Mouse (Mus musculus) embryonic facial prominence, embryonic 13.5 days (tissue): ENCODE measurements at regions not wholly inside any gene's neighbourhood (a gene's known extent, or its start where the extent isn't known, plus 50 kb on each side); places are given as distances from the start of the nearest gene placed in this dataset.
A peak's percentile ranks its signal among the peaks of the same experiment; 100 is the strongest.

Experiments used
- ATAC-seq: fragments of 200-750 bp; cut with Nextera tagmentation; 2 replicates; pipeline ENCODE4 v1.8.0; 2017; ENCODE audit warnings: low read depth; ENCODE audit not compliant: insufficient number of reproducible peaks, insufficient read depth, low FRiP score, low TSS enrichment
- H3K27ac ChIP-seq: fragments of 300-500 bp; sonication (generic); 2 replicates; pipeline ENCODE4 v1.5.1; 2015; ENCODE audit warnings: moderate library complexity, mild to moderate bottlenecking, inconsistent platforms
- H3K27me3 ChIP-seq: fragments of 300-500 bp; sonication (generic); 2 replicates; pipeline ENCODE4 v1.6.1; 2015; ENCODE audit warnings: mild to moderate bottlenecking, inconsistent platforms
- H3K36me3 ChIP-seq: fragments of 300-500 bp; sonication (generic); 2 replicates; pipeline ENCODE4 v1.6.1; 2015; ENCODE audit warnings: mild to moderate bottlenecking, inconsistent platforms
- H3K4me1 ChIP-seq: fragments of 300-500 bp; sonication (generic); 2 replicates; pipeline ENCODE4 v1.6.1; 2015; ENCODE audit warnings: inconsistent platforms
- H3K4me2 ChIP-seq: fragments of 300-500 bp; sonication (generic); 2 replicates; pipeline ENCODE4 v1.6.1; 2015; ENCODE audit warnings: moderate library complexity, mild to moderate bottlenecking, inconsistent platforms
- H3K4me3 ChIP-seq: fragments of 300-500 bp; sonication (generic); 2 replicates; pipeline ENCODE4 v1.5.1; 2015; ENCODE audit warnings: mild to moderate bottlenecking, inconsistent platforms
- H3K9ac ChIP-seq: fragments of 300-500 bp; sonication (generic); 2 replicates; pipeline ENCODE4 v1.6.1; 2015; ENCODE audit warnings: mild to moderate bottlenecking, inconsistent platforms
- H3K9me3 ChIP-seq: fragments of 300-500 bp; sonication (generic); 2 replicates; pipeline ENCODE4 v1.6.1; 2016; ENCODE audit warnings: inconsistent platforms
- WGBS: fragments of 180-500 bp; shearing (Covaris S2); methylation state at CpG from one replicate; pipeline ENCODE4 v1.1.7; 2015; ENCODE audit warnings: mixed read lengths; 5-methylcytosine and 5-hydroxymethylcytosine counted together

- Histone ChIP-seq H3K4me2 (no peak overlapping the region), H3K27ac (no peak overlapping the region), H3K36me3 (no peaks in the 10 kb centered on the region), H3K4me1 (peaks cover 18% of the 10 kb centered on the region), H3K9me3 (peaks cover 1% of the 10 kb centered on the region; the same call in 1 of the 2 replicates), H3K9ac (no peak overlapping the region), H3K4me3 (no peak overlapping the region), H3K27me3 (peaks cover 3% of the 10 kb centered on the region; the same call in 1 of the 2 replicates)
- ATAC-seq = no peak
- 85% methylated on average over 16 of the region's 16 CpGs for WGBS
Observed at GRCm38 (mm10) chr1:92313001-92313597, 117.6 kb upstream of the Hdac4 start.

- no peak overlapping the region for H3K4me3 ChIP-seq
- peaks cover under 1% of the 10 kb centered on the region; the same call in 1 of the 2 replicates for H3K4me1 ChIP-seq
- 63% methylated on average over 2 of the region's 2 CpGs for WGBS
- H3K9ac ChIP-seq = no peak overlapping the region
- no peaks in the 10 kb centered on the region for H3K36me3 ChIP-seq
- no peak for ATAC-seq
- H3K9me3 ChIP-seq = peaks cover 8% of the 10 kb centered on the region
- no peaks in the 10 kb centered on the region for H3K27me3 ChIP-seq
- no peak overlapping the region for H3K27ac ChIP-seq
- no peak overlapping the region for H3K4me2 ChIP-seq
Observed at GRCm38 (mm10) chr1:92309883-92310282, 114.4 kb upstream of the Hdac4 start.

GRCm38 (mm10) chr1:92309381-92309780 is 113.9 kb upstream of the Hdac4 start:
- Histone ChIP-seq H3K4me3 (no peak overlapping the region), H3K9me3 (peaks cover 8% of the 10 kb centered on the region), H3K36me3 (no peaks in the 10 kb centered on the region), H3K9ac (no peak overlapping the region), H3K4me2 (no peak overlapping the region), H3K27me3 (no peaks in the 10 kb centered on the region), H3K27ac (no peak overlapping the region), H3K4me1 (no peaks in the 10 kb centered on the region)
- WGBS = 84% methylated on average over 6 of the region's 6 CpGs
- ATAC-seq = no peak

- no peaks in the 10 kb centered on the region for H3K27me3 ChIP-seq
- no peak overlapping the region for H3K4me3 ChIP-seq
- no peak overlapping the region for H3K9ac ChIP-seq
- WGBS = 86% methylated on average over 3 of the region's 3 CpGs
- no peaks in the 10 kb centered on the region for H3K4me1 ChIP-seq
- peaks cover 8% of the 10 kb centered on the region for H3K9me3 ChIP-seq
- H3K27ac ChIP-seq = no peak overlapping the region
- H3K4me2 ChIP-seq = no peak overlapping the region
- no peaks in the 10 kb centered on the region for H3K36me3 ChIP-seq
- ATAC-seq = no peak
Observed at GRCm38 (mm10) chr1:92308537-92308936, 113.0 kb upstream of the Hdac4 start.

- H3K9me3 ChIP-seq = peaks cover 8% of the 10 kb centered on the region
- H3K4me1 ChIP-seq = no peaks in the 10 kb centered on the region
- H3K27me3 ChIP-seq = no peaks in the 10 kb centered on the region
- no peak overlapping the region for H3K4me2 ChIP-seq
- no peak overlapping the region for H3K4me3 ChIP-seq
- no peak overlapping the region for H3K9ac ChIP-seq
- no peak for ATAC-seq
- no peaks in the 10 kb centered on the region for H3K36me3 ChIP-seq
- no peak overlapping the region for H3K27ac ChIP-seq
- 84% methylated on average over 4 of the region's 4 CpGs for WGBS
Observed at GRCm38 (mm10) chr1:92306042-92306441, 110.5 kb upstream of the Hdac4 start.

GRCm38 (mm10) chr1:92299041-92299440 is 103.5 kb upstream of the Hdac4 start:
- H3K27ac ChIP-seq = no peak overlapping the region
- no peak overlapping the region for H3K9ac ChIP-seq
- H3K9me3 ChIP-seq = no peaks in the 10 kb centered on the region
- H3K27me3 ChIP-seq = no peaks in the 10 kb centered on the region
- H3K4me1 ChIP-seq = peaks cover 5% of the 10 kb centered on the region; the same call in 1 of the 2 replicates
- H3K36me3 ChIP-seq = no peaks in the 10 kb centered on the region
- 53% methylated on average over 7 of the region's 7 CpGs for WGBS
- no peak for ATAC-seq
- H3K4me3 ChIP-seq = no peak overlapping the region
- no peak overlapping the region for H3K4me2 ChIP-seq

- WGBS = 83% methylated on average over 7 of the region's 7 CpGs
- H3K4me2 ChIP-seq = no peak overlapping the region
Observed at GRCm38 (mm10) chr1:92292681-92293380, 97.3 kb upstream of the Hdac4 start.

GRCm38 (mm10) chr1:92286966-92287342 is 91.5 kb upstream of the Hdac4 start:
- ATAC-seq = 0 out of 2 replicates have a peak, but pooled peaks have one; percentile 64
- H3K36me3 ChIP-seq = no peaks in the 10 kb centered on the region
- WGBS = 95% methylated on average over 1 of the region's 1 CpGs
- no peaks in the 10 kb centered on the region for H3K9me3 ChIP-seq
- H3K4me1 ChIP-seq = no peaks in the 10 kb centered on the region
- no peak overlapping the region for H3K27ac ChIP-seq
- H3K4me2 ChIP-seq = no peak overlapping the region
- no peak overlapping the region for H3K4me3 ChIP-seq
- H3K9ac ChIP-seq = no peak overlapping the region
- H3K27me3 ChIP-seq = no peaks in the 10 kb centered on the region

More at GRCm38 (mm10) chr1:92292681-92293380, 97.3 kb upstream of the Hdac4 start:
- Histone ChIP-seq H3K9ac (no peak overlapping the region), H3K9me3 (no peaks in the 10 kb centered on the region), H3K4me1 (no peaks in the 10 kb centered on the region), H3K36me3 (no peaks in the 10 kb centered on the region), H3K27ac (no peak overlapping the region), H3K4me3 (no peak overlapping the region), H3K27me3 (no peaks in the 10 kb centered on the region)
- no peak for ATAC-seq

GRCm38 (mm10) chr1:92286013-92286965 is 90.8 kb upstream of the Hdac4 start:
- no peak overlapping the region for H3K27ac ChIP-seq

GRCm38 (mm10) chr1:92284155-92284554 is 88.7 kb upstream of the Hdac4 start:
- ATAC-seq = no peak
- 81% methylated on average over 4 of the region's 4 CpGs for WGBS
- no peak overlapping the region for H3K27ac ChIP-seq

More at GRCm38 (mm10) chr1:92286013-92286965, 90.8 kb upstream of the Hdac4 start:
- 56% methylated on average over 21 of the region's 21 CpGs for WGBS
- no peaks in the 10 kb centered on the region for H3K36me3 ChIP-seq
- no peak overlapping the region for H3K9ac ChIP-seq
- H3K9me3 ChIP-seq = no peaks in the 10 kb centered on the region
- no peaks in the 10 kb centered on the region for H3K27me3 ChIP-seq
- H3K4me1 ChIP-seq = no peaks in the 10 kb centered on the region
- no peak overlapping the region for H3K4me3 ChIP-seq
- ATAC-seq = no peak
- peak overlapping the region; percentile 34 for H3K4me2 ChIP-seq

GRCm38 (mm10) chr1:92277199-92277747 is 81.8 kb upstream of the Hdac4 start:
- Histone ChIP-seq H3K4me2 (no peak overlapping the region), H3K9me3 (no peaks in the 10 kb centered on the region), H3K4me1 (no peaks in the 10 kb centered on the region), H3K4me3 (no peak overlapping the region), H3K9ac (no peak overlapping the region), H3K27ac (no peak overlapping the region), H3K27me3 (no peaks in the 10 kb centered on the region), H3K36me3 (no peaks in the 10 kb centered on the region)
- ATAC-seq = no peak
- WGBS = 61% methylated on average over 5 of the region's 5 CpGs

More at GRCm38 (mm10) chr1:92284155-92284554, 88.7 kb upstream of the Hdac4 start:
- H3K4me1 ChIP-seq = no peaks in the 10 kb centered on the region
- no peaks in the 10 kb centered on the region for H3K27me3 ChIP-seq
- no peak overlapping the region for H3K4me3 ChIP-seq
- H3K4me2 ChIP-seq = no peak overlapping the region
- H3K9ac ChIP-seq = no peak overlapping the region
- no peaks in the 10 kb centered on the region for H3K9me3 ChIP-seq
- H3K36me3 ChIP-seq = no peaks in the 10 kb centered on the region
